Mouse (Mus musculus) urinary bladder, postnatal 25 days (tissue): ENCODE results near the gene Kdm2a.
A peak's percentile ranks its signal among the peaks of the same experiment; 100 is the strongest.

Experiments
- DNase-seq: peaks from one replicate; pipeline ENCODE4 v3.0.0; 2022; ENCODE audit warnings: low spot score

The Kdm2a gene

GRCm38 (mm10) chr19:4299574-4300270 lies 98.4 kb downstream of the Kdm2a start:
- DNase-seq: no peak

GRCm38 (mm10) chr19:4299126-4299525 lies 99.0 kb downstream of the Kdm2a start:
- DNase-seq: no peak

- DNase-seq: no peak
Measured at GRCm38 (mm10) chr19:4298322-4299121, 99.6 kb downstream of the Kdm2a start.

- no peak for DNase-seq
Measured at GRCm38 (mm10) chr19:4297851-4298250, 100.2 kb downstream of the Kdm2a start.

GRCm38 (mm10) chr19:4296611-4297010 lies 101.5 kb downstream of the Kdm2a start:
- DNase-seq: no peak

DNA sequence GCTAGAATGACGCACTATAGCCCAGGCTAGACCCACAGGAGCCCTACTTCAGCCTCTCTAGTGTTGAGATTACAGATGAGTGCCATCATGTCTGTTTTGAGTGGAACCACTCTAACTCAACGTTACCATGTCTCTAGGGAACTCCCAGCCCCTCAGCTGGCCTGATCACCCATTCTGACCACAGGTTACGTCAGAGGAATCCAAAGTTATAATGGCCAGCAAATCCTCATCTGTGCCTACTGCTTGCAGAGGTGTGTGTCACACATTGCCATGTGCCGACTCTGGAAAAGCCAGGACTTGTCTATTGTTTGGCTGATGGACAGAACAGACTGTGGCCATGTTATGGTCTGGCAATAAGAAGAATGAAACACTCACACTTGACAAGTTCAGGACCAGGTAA lies 102.7 kb downstream of the Kdm2a start:
- no peak for DNase-seq

DNA sequence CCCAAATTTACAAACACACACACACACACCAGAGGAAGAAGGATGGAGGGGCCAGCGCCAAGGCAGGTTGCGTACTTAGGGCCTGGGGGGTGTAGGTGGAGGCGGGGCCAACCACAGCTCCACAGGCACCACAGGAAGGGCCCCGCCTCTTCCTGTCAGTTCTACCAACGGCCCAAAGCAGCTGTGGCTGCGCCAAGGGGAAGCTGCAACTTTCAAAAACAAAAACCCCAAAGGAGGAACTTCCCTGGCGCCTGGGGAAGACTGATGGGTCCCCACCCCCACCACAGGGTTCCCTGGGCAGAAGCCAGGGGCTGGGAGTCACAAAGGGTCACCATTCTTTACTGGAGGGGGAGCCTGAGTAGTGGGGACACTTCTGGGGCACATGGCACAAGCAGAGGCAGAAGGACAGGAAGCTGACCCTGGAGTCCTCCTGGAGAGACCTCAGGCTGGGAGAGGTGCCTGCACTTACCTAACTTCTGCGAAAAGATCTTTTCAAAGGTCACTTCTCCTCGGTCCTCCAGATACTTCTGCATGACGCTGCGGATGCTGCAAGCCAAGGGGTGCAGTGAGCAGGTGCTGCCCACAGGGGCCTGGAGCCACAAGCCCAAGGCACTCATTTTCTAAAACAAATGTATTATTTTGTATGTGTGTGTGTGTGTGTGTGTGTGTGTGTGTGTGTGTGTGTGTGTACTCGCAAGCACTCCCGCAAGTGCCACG lies 103.5 kb downstream of the Kdm2a start:
- no peak for DNase-seq

DNA sequence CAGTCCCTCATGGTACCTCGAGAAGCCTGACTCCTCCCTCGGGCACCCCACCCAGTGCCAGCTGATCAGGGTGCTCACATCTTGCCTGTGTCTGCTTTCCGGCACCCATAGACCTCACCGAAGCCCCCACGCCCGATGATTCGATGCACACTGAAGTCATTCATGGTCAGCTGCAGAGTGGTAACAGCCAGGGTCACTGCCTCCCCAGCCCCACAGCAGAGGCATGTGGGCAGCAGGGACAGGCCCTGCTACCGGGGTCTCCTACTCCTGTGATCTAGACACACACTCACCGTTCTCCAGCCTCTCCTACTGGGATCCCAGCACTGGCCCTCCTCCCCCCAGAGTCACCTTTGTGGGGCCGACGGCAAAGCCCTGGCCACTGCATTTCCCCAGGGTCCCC lies 106.9 kb downstream of the Kdm2a start:
- no peak for DNase-seq

DNA sequence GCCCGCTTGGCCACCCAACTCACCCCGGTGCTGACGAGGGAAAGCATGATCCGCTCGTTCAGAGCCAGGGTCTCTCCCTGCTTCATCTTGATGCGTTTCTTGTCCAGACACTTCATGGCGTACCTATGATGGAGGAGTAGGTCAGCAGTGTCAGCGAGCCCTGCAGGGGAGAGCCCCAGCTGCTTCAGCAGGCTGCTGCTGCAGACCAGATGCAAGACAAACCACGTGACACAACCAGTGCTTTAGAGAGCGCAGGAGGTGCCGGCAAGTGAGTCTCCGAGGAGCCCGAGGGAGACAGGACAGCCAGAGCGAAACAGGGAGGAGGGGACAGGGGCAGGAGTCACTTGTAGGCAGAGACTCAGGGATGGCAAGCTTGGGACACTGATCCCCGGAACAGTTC lies 107.3 kb downstream of the Kdm2a start:
- no peak for DNase-seq

DNA sequence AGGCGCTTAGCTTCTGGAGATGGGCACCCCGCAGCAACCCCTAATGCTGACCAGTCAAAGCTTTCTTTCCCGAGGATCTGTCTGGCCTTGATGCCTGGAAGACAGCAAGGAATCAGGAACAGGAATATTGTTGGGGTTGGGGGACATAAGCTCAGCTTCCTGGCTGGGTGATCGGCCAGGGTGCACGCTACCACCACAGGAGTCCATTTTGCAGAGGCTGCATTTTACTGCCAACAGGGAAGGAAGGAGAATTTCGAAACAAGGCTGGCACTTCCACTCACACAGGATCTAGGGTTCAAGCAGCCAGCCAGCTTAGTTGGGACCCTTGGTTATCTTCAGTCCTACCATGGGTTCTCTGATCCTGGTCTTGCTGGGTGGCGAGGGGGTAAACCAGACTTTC lies 114.4 kb downstream of the Kdm2a start:
- no peak for DNase-seq

- peak; percentile 78 for DNase-seq
Measured at GRCm38 (mm10) chr19:4282898-4283553, 115.1 kb downstream of the Kdm2a start, which contains the start of gene Ankrd13d. Gene Ankrd13d, minus strand, starts transcription at chr19:4283137.

- no peak for DNase-seq
Measured at GRCm38 (mm10) chr19:4280425-4280824, 117.7 kb downstream of the Kdm2a start.

GRCm38 (mm10) chr19:4279487-4279886 lies 118.6 kb downstream of the Kdm2a start:
- no peak for DNase-seq

DNA sequence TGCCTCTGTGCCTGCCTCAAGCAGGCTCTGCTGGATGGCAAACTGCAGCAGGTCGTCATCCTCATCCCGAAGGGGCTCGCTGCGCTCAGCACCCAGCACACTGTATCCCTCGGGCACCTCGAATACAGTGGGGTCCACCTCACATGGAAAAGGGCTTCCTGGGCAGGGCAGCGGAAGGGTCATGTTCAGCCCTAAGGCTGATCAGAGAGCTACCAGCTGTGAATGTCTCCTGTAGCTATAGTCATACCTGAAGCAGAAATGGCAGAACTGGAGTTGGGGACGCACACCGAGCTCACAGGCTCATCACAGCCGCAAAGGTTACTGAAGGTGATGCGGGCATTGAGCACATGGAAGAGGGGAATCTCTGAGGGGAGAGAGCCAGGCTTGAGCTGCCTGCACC lies 127.1 kb downstream of the Kdm2a start:
- no peak for DNase-seq

GRCm38 (mm10) chr19:4270187-4270586 lies 127.9 kb downstream of the Kdm2a start:
- DNase-seq: no peak

GRCm38 (mm10) chr19:4268566-4269361 lies 129.3 kb downstream of the Kdm2a start, which contains the start of gene Ssh3:
Gene Ssh3, minus strand, starts transcription at chr19:4269180.
- peak; percentile 73 for DNase-seq

DNA sequence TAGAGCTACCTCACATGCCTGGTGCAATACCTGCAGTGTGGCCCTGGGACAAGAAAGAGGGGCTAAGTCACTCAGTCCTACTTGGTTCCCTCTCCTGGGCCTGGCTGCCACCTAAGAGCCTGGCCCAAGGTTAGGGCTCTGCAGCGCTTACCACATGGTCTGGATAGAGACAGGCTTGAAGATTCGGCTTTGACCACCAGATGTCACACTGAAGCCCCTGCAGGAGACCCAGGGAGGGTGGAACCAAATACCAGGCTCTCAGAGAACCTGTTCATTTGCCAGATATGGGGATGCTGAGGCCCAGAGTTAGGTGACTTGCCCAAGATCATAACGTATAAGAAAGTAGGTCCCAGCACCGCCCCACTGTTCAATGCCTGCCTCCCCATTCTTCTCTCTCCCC lies 132.1 kb downstream of the Kdm2a start:
- no peak for DNase-seq
